In the genomic region with DNA sequence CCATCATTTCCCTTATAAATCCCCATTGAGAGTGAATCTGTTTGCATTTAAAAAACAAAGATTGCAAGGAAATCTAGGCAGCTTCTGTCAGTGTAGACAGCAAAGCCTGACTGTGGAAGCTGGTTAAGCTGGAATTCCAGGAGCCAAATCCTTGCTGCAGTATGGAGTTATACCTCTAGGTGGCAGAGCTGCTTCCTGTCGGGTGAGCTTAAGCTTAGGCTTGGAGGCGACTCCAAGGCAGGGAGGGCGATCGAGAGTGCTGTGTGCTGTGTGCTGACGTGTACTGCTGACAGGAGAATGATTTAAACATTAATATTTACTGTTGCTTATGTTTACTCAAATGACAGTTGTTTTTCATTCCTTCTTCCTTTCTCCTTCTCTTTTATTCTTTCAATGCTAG, we compare ENCODE assay signal across 9 mouse cellular contexts.
DNase-seq lines count a peak whose midpoint lies in the region; ATAC-seq lines count a peak whose summit lies in the region.
"Had no signal": no experiment of that assay in that cellular context is flagged by ENCODE, and none has a peak within 500 bp of the region (broad histone marks: within the 10 kb centered on the region; RNA-seq: fewer than 3 reads in every experiment).

No protein-coding gene starts in this region.

- 36% methylated on average over 5 of the region's 5 CpGs for WGBS in neural tube, embryonic 15.5 days

- peaks cover 13% of the 10 kb centered on the region for H3K4me1 ChIP-seq in neural tube, embryonic 15.5 days

- H3K9ac ChIP-seq in neural tube, embryonic 15.5 days (replicated peaks): no peak overlapping the region

- no peak overlapping the region for H3K4me2 ChIP-seq in neural tube, embryonic 15.5 days

- no peaks in the 10 kb centered on the region for H3K27me3 ChIP-seq in neural tube, embryonic 15.5 days (replicated peaks)

- H3K36me3 ChIP-seq in neural tube, embryonic 15.5 days: peaks cover 3% of the 10 kb centered on the region; the same call in 1 of the 2 replicates

- no peaks in the 10 kb centered on the region for H3K9me3 ChIP-seq in neural tube, embryonic 15.5 days (replicated peaks)

- no peak overlapping the region for H3K4me3 ChIP-seq in neural tube, embryonic 15.5 days (replicated peaks)
- H3K4me3 ChIP-seq: megakaryocyte, embryonic 14.5 days had no signal

- no peak for ATAC-seq in neural tube, embryonic 15.5 days (ENCODE audit: low FRiP score)
- ATAC-seq in granulocyte monocyte progenitor cell, adult 5-6 weeks (replicated peaks; ENCODE audit: poor library complexity, severe bottlenecking): peak; percentile 54; the same call in 1 of the 2 replicates

- H3K27ac ChIP-seq in neural tube, embryonic 15.5 days (replicated peaks): no peak overlapping the region

- DNase-seq in neural tube, embryonic 10.5 days (ENCODE audit: extremely low spot score, low spot score): peak; percentile 55
- DNase-seq in R1 (ENCODE audit: low read depth, low spot score): peak; percentile 92
- DNase-seq in cerebellum, postnatal 25 days: peak; percentile 81 to 91
- peak; percentile 78 for DNase-seq in layer of hippocampus, adult 9-11 months
- DNase-seq in lung, postnatal 14 days: peak; percentile 86
- DNase-seq in thymus, postnatal 25 days: peak; percentile 30

Comparison
In these comparisons a context has a peak if more than half of its experiments do, and no peak if none do; other contexts are left out.
1. DNase-seq: peak in every context shown above with its lines; median percentile 92 in R1; 86 in cerebellum, postnatal 25 days; 86 in lung, postnatal 14 days; 78 in layer of hippocampus, adult 9-11 months; 55 in neural tube, embryonic 10.5 days; 30 in thymus, postnatal 25 days.